Mouse (Mus musculus) limb, embryonic 13.5 days (tissue): ENCODE data around the gene Med16. TPM values are rescaled to one million over a fixed set of nuclear protein-coding genes. Genes with fewer than 3 reads are reported as not detected.

Source experiments
- ATAC-seq: fragments of 200-750 bp; cut with Nextera tagmentation; 2 replicates; pipeline ENCODE4 v1.8.0; 2017; ENCODE audit warnings: low read depth, moderate number of reproducible peaks, moderate TSS enrichment; ENCODE audit not compliant: low FRiP score
- H3K27ac ChIP-seq: fragments of 300-500 bp; sonication (generic); 2 replicates; pipeline ENCODE4 v1.5.1; 2015; ENCODE audit warnings: inconsistent platforms, mild to moderate bottlenecking, moderate library complexity
- H3K27me3 ChIP-seq: fragments of 300-500 bp; sonication (generic); 2 replicates; pipeline ENCODE4 v1.6.1; 2015; ENCODE audit warnings: mild to moderate bottlenecking, inconsistent platforms
- H3K36me3 ChIP-seq: fragments of 300-500 bp; sonication (generic); 2 replicates; pipeline ENCODE4 v1.6.1; 2015; ENCODE audit warnings: inconsistent platforms, mild to moderate bottlenecking, moderate library complexity
- H3K4me1 ChIP-seq: fragments of 300-500 bp; sonication (generic); 2 replicates; pipeline ENCODE4 v1.6.1; 2015; ENCODE audit warnings: inconsistent platforms
- H3K4me2 ChIP-seq: fragments of 300-500 bp; sonication (generic); replicated peaks from 2 replicates; pipeline ENCODE4 v1.6.1; 2015; ENCODE audit warnings: inconsistent platforms, mild to moderate bottlenecking, moderate library complexity
- H3K4me3 ChIP-seq: fragments of 300-500 bp; sonication (generic); 2 replicates; pipeline ENCODE4 v1.5.1; 2015; ENCODE audit warnings: moderate library complexity, mild to moderate bottlenecking, inconsistent platforms
- H3K9ac ChIP-seq: fragments of 300-500 bp; sonication (generic); 2 replicates; pipeline ENCODE4 v1.6.1; 2015; ENCODE audit warnings: mild to moderate bottlenecking, inconsistent platforms
- H3K9me3 ChIP-seq: fragments of 300-500 bp; sonication (generic); 2 replicates; pipeline ENCODE4 v1.6.1; 2016; ENCODE audit warnings: inconsistent platforms
- WGBS: fragments of 180-500 bp; shearing (Covaris S2); methylation state at CpG from one replicate; pipeline ENCODE4 v1.1.7; 2015; 5-methylcytosine and 5-hydroxymethylcytosine counted together
- polyA plus RNA-seq: library from polyadenylated mRNA; unstranded; fragments of >200 nt; fragmentation: Nextera tagmentation; extraction: Ambion mirVana; gene quantifications from 2 replicates; pipeline ENCODE4 v1.2.1, GENCODE M21; 2015

Gene Med16
- 44.9 and 46.8 TPM in 2 replicates for polyA plus RNA-seq

DNA sequence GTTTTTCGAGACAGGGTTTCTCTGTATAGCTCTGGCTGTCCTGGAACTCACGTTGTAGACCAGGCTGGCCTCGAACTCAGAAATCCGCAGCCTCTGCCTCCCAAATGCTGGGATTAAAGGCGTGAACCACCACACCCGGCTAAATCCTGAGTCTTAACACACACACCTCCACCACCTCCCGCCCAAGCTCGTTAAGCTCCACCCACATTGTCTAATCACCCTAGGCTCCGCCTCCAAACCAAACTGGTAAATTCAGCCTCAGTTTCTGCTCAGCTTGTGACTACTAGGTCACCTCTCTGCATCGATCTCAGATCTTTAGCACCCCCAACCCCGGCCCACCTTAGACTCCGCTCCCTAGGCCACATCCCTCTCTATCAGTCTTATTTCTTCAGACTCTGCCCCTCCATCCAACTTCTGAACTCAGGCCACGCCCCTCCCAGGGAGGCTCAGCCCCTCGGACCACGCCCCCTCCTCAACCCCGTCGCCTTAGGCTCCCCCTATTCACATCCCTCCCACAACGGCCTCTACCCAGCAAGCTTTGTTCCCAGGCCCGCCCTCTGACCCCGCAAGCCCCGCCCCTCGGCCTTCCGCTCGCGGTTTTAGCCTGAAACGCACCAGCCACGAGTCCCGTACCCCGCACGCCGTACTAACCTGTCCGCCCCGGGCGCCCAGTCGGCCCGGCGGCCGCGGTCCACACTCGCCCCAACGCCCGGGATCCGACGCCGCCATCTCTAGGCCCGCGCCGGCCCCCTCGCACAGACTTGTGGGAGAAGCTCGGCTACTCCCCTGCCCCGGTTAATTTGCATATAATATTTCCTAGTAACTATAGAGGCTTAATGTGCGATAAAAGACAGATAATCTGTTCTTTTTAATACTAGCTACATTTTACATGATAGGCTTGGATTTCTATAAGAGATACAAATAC is at the start of gene Med16:
Gene Med16, minus strand, starts transcription at position 757 of the 925 bp plus-strand sequence.
- peak within 1 kb of the TSS; percentile 87 for H3K9ac ChIP-seq
- H3K27me3 ChIP-seq = no peaks in the 10 kb centered on the region
- ATAC-seq = peak; percentile 93
- WGBS = 1% methylated on average over 52 of the region's 52 CpGs
- H3K4me3 ChIP-seq = peak within 1 kb of the TSS; percentile 64
- no peaks in the 10 kb centered on the region for H3K9me3 ChIP-seq
- H3K27ac ChIP-seq = peak within 1 kb of the TSS; percentile 97
- H3K4me2 ChIP-seq = peak within 1 kb of the TSS; percentile 55
- H3K4me1 ChIP-seq = peaks cover 12% of the 10 kb centered on the region
- H3K36me3 ChIP-seq = peaks cover 71% of the 10 kb centered on the region

DNA sequence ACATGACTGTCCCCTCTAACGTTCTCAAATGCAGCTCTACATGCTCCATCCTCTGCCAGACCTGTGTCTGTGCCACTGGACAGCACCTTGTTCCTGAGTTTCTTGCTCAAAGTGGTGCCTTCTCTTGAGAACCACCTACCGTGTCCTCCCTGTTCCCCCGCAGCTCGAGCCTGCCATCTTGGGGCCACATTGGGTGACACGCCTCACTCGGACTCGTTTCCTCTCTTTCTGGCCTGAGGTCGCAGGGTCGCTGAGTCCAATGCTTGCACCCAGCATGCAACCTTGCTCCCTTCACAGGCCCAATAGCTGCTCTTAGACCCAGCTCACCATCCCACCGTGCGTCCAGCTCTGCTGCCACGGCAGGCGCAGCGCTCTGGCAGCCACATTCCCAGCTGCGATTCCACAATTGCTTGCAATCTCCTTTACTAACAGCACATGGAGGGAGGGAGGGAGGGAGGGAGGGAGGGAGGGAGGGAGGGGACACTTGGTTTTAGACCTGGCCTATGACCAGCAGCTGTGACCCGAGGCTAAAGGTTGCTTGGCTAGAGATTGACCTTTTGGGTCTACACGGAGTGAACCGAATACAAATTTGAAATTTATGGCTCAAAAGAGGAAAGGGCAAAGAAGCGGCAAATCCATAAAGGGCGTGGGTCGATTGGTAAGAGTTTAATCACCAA is 49.6 kb upstream of the Med16 start:
- Histone ChIP-seq H3K9ac (no peak overlapping the region), H3K36me3 (peaks cover 23% of the 10 kb centered on the region), H3K27ac (no peak overlapping the region), H3K9me3 (no peaks in the 10 kb centered on the region), H3K27me3 (no peaks in the 10 kb centered on the region), H3K4me3 (0 out of 2 replicates have a peak overlapping the region, but pooled peaks have one; percentile 2), H3K4me2 (peak overlapping the region; percentile 23), H3K4me1 (peaks cover 23% of the 10 kb centered on the region)
- WGBS = 11% methylated on average over 21 of the region's 21 CpGs
- ATAC-seq = no peak

DNA sequence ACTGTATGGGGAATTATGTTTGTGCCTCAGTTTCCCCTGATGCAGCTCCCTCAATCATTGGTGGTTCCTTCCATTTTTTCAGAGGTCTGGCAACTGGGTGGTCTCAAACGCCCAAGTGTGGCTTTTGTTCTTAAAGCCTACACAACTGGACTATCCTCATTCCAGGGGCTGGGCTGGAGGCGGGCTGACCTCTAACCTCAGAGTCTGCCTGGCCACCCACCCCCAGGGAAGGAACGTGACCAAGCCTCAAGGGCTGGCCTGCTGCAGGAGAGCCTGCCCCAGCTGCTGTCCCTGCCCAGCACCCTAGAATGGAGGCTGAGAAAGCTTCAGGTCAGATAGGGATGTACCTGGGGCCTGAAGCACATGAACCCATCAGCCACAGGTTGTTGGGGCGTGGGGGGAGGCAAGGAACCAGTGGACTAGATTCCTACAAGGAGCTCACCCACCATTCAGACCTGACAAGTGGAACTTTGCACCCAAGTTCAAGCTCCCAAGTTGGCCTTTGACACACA is 48.0 kb upstream of the Med16 start:
- H3K9ac ChIP-seq = no peak overlapping the region
- H3K4me3 ChIP-seq = no peak overlapping the region
- 26% methylated on average over 4 of the region's 4 CpGs for WGBS

DNA sequence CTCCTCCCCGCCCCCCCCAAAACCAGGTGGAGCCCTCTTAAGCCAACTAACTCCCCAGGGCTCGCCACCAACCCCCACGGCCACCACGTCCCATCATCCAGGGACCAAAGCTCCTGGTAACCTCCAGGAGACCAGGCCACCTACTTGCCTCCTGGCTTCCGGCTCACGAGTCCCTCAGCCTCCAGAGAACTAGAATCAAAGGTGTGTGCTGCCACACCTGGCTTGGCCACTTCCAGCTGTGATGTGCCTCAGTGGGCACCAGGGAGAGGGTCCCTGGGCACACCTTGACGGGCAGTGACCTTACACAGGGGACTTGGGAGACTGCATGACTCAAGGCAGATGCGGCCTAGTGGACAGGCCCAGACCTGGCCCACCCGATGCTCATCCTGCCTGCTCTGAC is 47.0 kb upstream of the Med16 start:
- Histone ChIP-seq H3K4me1 (peaks cover 17% of the 10 kb centered on the region), H3K27me3 (no peaks in the 10 kb centered on the region), H3K27ac (peak overlapping the region; percentile 39; the same call in 1 of the 2 replicates), H3K4me3 (no peak overlapping the region), H3K4me2 (no peak overlapping the region), H3K36me3 (peaks cover 27% of the 10 kb centered on the region), H3K9me3 (no peaks in the 10 kb centered on the region), H3K9ac (peak overlapping the region; percentile 50; the same call in 1 of the 2 replicates)
- ATAC-seq = no peak
- 69% methylated on average over 9 of the region's 9 CpGs for WGBS

More for the DNA sequence above, 48.0 kb upstream of the Med16 start:
- Histone ChIP-seq H3K4me2 (no peak overlapping the region), H3K36me3 (peaks cover 19% of the 10 kb centered on the region), H3K27me3 (no peaks in the 10 kb centered on the region), H3K27ac (no peak overlapping the region), H3K9me3 (no peaks in the 10 kb centered on the region), H3K4me1 (peaks cover 23% of the 10 kb centered on the region)
- ATAC-seq = no peak

DNA sequence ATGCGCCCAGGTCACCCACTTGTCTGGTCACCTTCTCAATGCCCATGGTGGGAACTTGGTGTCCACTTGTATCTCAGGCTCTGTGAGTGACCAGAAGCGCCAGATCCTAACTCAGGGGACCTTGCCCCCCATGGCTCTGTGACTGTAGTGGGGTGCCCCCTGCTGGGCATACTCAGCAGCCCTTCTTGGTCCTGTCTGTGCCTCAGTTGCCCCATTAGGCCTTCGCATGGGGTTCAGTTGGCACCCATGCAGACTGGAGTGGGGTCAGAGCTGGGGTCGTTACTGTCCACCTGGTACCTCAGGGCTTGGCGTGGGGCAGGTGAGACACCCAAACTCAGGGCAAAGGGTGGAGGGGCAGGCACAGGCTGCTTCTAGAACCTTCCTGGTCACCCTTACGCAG is 45.2 kb upstream of the Med16 start:
- WGBS = 78% methylated on average over 6 of the region's 6 CpGs
- ATAC-seq = no peak
- Histone ChIP-seq H3K4me1 (peaks cover 15% of the 10 kb centered on the region), H3K4me3 (no peak overlapping the region), H3K27ac (peak overlapping the region; percentile 34; the same call in 1 of the 2 replicates), H3K9me3 (no peaks in the 10 kb centered on the region), H3K9ac (0 out of 2 replicates have a peak overlapping the region, but pooled peaks have one; percentile 19), H3K27me3 (no peaks in the 10 kb centered on the region), H3K4me2 (no peak overlapping the region), H3K36me3 (peaks cover 44% of the 10 kb centered on the region)

DNA sequence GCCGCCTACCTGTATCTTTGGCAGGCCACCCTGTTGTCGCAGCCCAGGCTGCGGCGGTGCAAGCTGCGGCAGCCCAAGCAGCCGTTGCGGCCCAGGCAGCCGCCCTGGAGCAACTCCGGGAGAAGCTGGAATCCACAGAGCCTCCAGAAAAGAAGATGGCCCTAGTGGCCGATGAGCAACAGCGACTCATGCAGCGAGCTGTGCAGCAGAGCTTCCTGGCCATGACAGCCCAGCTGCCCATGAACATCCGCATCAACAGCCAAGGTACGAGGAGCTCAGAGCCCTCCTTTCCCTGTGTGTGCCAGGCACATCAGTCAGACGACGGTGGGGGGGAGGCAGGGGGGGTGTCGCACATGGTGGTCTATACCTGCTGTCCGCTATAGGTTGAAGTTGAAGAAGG is 41.9 kb upstream of the Med16 start:
- Histone ChIP-seq H3K36me3 (peaks cover 69% of the 10 kb centered on the region), H3K9me3 (no peaks in the 10 kb centered on the region)
- WGBS = 89% methylated on average over 18 of the region's 18 CpGs

DNA sequence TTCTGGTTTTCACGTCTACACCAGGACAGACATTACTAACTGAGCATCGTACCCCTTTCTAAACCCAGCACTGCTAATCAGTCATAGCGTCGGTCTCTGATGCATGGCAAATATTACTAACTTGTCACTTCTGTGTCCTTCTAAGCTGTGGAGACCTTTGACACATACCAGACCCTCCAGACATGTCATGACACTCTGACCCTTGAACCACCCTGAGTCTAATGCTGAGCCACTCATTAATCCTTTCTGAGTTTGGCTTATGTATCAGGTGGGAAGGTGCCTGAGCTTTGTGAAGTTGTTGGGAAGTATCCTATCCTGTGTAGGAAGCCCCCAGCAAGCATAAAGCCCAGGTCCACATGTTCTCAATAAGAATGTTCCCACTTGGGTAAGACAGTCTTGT is 41.1 kb upstream of the Med16 start:
- H3K27ac ChIP-seq = no peak overlapping the region
- H3K4me2 ChIP-seq = no peak overlapping the region
- ATAC-seq = no peak
- H3K27me3 ChIP-seq = no peaks in the 10 kb centered on the region
- no peak overlapping the region for H3K9ac ChIP-seq
- H3K4me1 ChIP-seq = peaks cover 28% of the 10 kb centered on the region
- H3K4me3 ChIP-seq = no peak overlapping the region
- no peaks in the 10 kb centered on the region for H3K9me3 ChIP-seq
- 85% methylated on average over 4 of the region's 4 CpGs for WGBS
- peaks cover 69% of the 10 kb centered on the region for H3K36me3 ChIP-seq

More for the DNA sequence above, 41.9 kb upstream of the Med16 start:
- Histone ChIP-seq H3K4me1 (peaks cover 27% of the 10 kb centered on the region), H3K27ac (no peak overlapping the region), H3K9ac (no peak overlapping the region), H3K27me3 (no peaks in the 10 kb centered on the region), H3K4me2 (no peak overlapping the region), H3K4me3 (no peak overlapping the region)
- no peak for ATAC-seq

DNA sequence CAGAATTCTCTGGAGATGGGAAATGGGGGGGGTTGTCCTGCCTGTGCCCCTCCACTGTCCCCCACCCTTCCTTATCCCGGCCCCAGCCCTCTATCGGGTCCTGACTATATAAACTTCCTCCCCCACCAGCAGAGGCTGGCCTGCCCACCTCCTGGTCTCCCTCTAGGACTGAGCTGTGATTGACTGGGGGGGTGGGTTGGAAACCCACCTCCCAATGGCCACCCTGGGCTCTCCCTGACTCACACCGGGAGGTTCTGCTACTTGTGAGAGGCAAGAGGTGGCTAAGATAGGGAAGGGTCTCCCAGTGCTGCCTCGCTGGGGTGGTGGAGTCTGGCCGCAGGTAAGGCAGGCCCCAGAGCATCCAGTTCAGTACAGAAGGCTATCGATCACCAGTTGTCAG is 38.8 kb upstream of the Med16 start:
- no peak for ATAC-seq
- H3K4me3 ChIP-seq = no peak overlapping the region
- peak overlapping the region; percentile 31; the same call in 1 of the 2 replicates for H3K9ac ChIP-seq
- no peaks in the 10 kb centered on the region for H3K27me3 ChIP-seq
- H3K36me3 ChIP-seq = peaks cover 59% of the 10 kb centered on the region
- peaks cover 43% of the 10 kb centered on the region for H3K4me1 ChIP-seq
- no peaks in the 10 kb centered on the region for H3K9me3 ChIP-seq
- H3K4me2 ChIP-seq = 0 out of 2 replicates have a peak overlapping the region, but pooled peaks have one; percentile 1
- H3K27ac ChIP-seq = no peak overlapping the region
- 68% methylated on average over 6 of the region's 6 CpGs for WGBS

DNA sequence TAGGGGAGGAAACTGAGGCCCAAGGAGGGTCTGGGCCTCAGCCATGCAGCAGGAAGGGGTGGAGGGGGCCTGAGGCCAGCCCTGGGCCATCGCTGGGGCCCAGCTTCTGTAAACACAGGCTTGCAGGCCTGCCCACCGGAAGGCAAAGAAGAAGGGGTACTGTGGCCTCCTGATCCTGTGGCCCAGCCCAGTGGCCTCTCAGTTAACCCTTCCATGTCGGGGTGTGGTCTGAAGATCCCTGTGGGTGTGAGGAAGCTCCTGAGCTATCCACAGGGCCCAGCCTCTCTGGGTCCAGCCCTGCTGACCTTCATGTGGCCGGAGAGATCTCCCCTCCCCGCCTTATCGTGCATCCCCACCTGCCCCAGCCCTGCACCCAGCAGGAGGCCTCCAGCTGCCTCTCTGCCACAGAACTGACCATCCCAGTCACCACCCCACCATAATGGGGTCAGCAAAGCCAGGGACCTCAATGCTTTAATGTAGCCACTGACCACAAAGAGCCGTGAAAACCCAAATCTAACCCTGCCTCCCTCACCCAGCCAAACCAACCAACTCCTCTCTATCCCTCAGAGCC is 38.1 kb upstream of the Med16 start:
- peaks cover 43% of the 10 kb centered on the region for H3K4me1 ChIP-seq
- H3K9ac ChIP-seq = peak overlapping the region; percentile 31
- 0 out of 2 replicates have a peak, but pooled peaks have one; percentile 14 for ATAC-seq
- no peaks in the 10 kb centered on the region for H3K27me3 ChIP-seq
- H3K4me2 ChIP-seq = peak overlapping the region; percentile 23; the same call in 1 of the 2 replicates
- peak overlapping the region; percentile 16; the same call in 1 of the 2 replicates for H3K27ac ChIP-seq
- peaks cover 64% of the 10 kb centered on the region for H3K36me3 ChIP-seq
- H3K9me3 ChIP-seq = no peaks in the 10 kb centered on the region
- no peak overlapping the region for H3K4me3 ChIP-seq
- 22% methylated on average over 7 of the region's 7 CpGs for WGBS

DNA sequence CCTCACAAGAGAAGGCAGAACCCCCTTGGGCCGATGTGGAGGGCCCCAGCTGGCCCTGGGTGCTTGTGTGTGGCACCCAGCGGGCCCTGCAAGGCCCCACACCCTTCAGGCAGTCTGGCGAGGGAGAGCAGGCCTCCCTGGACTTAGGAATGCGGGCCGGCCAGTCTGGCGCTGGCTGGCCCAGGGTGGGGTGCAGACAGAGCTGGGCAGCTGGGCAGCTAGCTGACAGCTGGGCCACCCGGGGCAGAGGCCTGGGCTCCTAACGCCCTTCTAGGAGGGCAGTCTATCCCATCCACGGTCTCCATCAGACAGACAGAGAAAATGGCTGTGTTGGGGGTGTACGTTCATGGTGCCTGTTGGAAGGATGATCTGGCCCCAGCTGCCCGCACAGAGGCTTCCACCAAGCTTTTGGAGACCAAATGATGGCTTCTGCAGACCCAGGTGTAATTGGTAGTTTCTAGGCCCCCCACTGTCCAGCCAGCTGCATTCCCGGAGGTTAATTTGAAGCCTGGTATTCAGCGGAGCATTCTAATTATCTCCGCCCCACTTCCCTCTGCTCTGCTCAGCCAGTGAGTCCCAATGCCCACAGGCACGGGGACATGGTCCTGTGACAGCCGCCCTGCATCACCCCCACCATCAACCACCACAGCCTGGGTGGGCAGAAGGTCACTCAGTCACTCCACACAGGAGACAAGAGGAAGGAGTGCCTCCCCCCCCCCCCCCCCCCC is 36.9 kb upstream of the Med16 start:
- Histone ChIP-seq H3K36me3 (peaks cover 63% of the 10 kb centered on the region), H3K27ac (peak overlapping the region; percentile 52; the same call in 1 of the 2 replicates), H3K9ac (peak overlapping the region; percentile 51), H3K9me3 (no peaks in the 10 kb centered on the region), H3K4me3 (no peak overlapping the region), H3K27me3 (no peaks in the 10 kb centered on the region), H3K4me1 (peaks cover 43% of the 10 kb centered on the region), H3K4me2 (peak overlapping the region; percentile 32)
- WGBS = 18% methylated on average over 16 of the region's 16 CpGs
- peak; percentile 38; the same call in 1 of the 2 replicates for ATAC-seq

DNA sequence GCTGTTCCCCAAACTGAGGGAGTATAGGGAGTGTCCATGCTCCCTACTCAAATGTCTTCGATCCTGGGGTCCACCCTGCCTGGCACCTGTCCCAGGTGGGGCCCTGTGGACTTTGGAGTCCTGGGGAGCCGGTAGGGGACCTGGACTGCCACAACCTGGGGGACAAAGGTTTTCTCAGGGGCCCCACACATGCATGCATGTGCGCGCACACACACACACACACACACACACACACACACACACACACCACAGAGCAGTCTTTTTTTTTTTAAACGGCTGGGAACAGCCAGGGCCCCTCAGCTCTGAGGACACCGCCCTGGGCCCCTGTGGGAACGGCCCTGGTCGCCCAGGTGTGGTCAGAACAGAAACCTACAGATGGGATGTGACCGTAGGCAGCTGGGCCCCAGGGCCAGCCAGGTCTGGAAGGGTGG is 34.8 kb upstream of the Med16 start:
- Histone ChIP-seq H3K27me3 (no peaks in the 10 kb centered on the region), H3K27ac (peak overlapping the region; percentile 18; the same call in 1 of the 2 replicates), H3K4me3 (no peak overlapping the region), H3K4me2 (no peak overlapping the region), H3K4me1 (peaks cover 43% of the 10 kb centered on the region), H3K36me3 (peaks cover 57% of the 10 kb centered on the region), H3K9me3 (no peaks in the 10 kb centered on the region), H3K9ac (0 out of 2 replicates have a peak overlapping the region, but pooled peaks have one; percentile 45)
- ATAC-seq = no peak
- WGBS = 60% methylated on average over 9 of the region's 9 CpGs
